Mouse (Mus musculus): ENCODE results near the gene Bmpr2.

The Bmpr2 gene

DNA sequence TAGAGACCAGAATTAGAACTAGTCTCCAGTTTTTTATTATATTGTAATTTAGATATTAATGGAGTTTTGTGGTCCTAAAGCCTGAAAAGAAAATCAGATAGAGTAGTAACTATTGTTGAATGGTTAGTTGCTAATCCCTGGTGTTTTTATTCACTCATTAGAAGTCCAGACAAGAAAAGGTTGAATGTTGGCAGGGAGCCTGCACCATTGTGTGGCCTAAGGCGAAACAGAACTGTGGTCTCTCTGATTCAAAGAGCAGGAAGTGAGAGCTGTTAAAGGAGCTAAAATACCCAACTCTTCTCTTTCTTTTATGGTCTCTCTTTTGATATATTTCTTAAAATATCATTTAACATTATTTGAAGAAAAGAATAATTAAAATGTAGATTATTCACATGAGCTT lies 32.1 kb downstream of the Bmpr2 start:
- no peak for ATAC-seq (ENCODE audit: low TSS enrichment)

DNA sequence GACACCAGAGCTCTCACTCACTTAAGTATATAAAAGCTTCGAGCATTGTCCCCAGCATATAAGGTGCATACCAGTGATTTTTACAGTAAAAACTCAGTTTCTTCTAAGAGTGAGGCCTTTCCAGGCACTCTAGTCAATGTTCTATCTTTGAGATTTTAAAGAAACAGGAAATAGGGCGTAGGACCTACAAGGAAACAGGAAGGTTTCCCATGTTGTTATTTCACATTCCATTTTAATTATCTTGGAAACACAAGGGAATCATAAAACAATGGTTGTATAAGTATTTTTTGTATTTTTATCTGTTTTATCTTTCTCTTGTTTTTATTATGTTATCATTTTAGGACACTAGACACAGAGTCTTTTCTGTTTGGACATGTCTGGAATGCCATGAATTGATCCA lies 34.7 kb downstream of the Bmpr2 start:
- ATAC-seq (ENCODE audit: low TSS enrichment) = no peak

DNA sequence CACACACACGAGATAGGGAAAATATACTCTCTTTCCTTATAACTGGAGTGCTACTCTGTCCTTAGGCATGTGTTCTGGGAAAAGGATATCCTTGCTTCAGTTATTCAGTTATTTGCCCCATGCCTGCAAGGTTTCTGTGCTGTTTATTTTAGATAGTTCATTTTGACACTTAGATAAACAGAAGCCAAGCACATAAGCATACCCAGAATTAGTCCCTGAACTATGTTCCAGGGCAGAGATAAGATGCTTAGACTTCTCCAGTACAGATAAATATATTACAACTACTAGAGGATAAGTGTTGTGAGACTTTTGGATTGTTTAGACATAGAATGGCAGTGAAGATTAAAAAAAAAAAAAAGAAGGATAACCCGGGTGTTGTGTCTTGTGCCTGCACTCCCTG lies 41.2 kb downstream of the Bmpr2 start:
- ATAC-seq (ENCODE audit: low TSS enrichment) = no peak

DNA sequence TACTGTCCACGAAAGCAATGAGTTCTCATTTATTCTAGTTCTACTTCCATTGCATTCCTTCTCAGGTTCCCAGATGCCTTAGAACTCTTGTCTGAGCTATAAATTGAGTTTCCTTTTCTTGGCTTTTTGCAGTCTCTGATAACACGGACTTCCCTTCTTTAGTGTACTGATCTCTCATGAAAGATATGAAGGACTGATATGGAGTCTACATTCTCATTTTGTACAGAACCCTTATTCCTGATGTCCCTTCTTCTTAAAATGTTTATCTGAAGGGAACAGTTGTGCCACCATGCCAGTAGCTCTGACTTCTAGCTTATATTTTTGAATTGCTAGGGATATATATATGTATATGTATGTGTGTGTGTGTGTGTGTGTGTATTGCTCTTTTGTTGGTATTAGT lies 46.7 kb downstream of the Bmpr2 start:
- ATAC-seq (ENCODE audit: low TSS enrichment) = no peak

GRCm38 (mm10) chr1:59812782-59813181 lies 49.6 kb downstream of the Bmpr2 start:
- no peak for ATAC-seq (ENCODE audit: low TSS enrichment)

GRCm38 (mm10) chr1:59825421-59825820 lies 62.2 kb downstream of the Bmpr2 start:
- ATAC-seq (ENCODE audit: low TSS enrichment) = no peak

GRCm38 (mm10) chr1:59826583-59826982 lies 63.4 kb downstream of the Bmpr2 start:
- ATAC-seq (ENCODE audit: low TSS enrichment) = peak; percentile 99

DNA sequence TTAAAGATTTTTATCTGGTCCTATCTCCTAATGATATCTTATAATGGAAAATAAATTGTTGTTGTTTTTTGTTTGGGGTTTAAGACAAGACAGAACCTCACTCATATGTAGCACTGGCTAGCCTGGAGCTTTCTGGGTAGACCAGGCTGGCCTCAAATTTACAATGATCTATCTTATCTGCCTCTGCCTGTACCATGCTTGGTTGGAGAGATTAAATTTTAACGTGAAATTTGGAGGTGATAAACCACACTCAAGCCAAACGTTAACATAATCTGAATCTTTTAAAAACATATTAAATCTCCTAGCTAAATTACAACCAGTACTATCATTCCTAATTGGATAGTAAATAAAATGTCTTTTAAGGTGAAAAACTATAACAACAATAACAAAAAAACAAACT lies 66.2 kb downstream of the Bmpr2 start:
- ATAC-seq (ENCODE audit: low TSS enrichment) = no peak

DNA sequence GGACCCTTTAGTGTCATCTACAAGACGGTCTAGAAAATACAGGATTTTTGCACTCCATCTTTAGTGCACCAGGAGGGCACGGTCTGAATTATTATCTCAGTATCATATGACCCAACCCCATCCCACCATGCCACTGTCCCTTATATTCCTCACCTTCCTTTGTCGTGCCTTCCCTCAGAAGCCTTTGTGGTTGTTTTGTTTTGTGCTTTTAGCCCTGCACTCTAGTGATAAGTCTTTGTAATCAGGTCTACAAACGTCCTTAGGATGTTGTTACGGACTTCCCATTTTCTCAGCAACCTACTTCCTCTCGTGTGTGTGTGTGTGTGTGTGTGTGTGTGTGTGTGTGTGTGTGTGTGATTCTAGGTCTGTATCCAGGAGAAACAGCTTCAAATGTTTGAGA lies 67.0 kb downstream of the Bmpr2 start:
- ATAC-seq (ENCODE audit: low TSS enrichment) = no peak

DNA sequence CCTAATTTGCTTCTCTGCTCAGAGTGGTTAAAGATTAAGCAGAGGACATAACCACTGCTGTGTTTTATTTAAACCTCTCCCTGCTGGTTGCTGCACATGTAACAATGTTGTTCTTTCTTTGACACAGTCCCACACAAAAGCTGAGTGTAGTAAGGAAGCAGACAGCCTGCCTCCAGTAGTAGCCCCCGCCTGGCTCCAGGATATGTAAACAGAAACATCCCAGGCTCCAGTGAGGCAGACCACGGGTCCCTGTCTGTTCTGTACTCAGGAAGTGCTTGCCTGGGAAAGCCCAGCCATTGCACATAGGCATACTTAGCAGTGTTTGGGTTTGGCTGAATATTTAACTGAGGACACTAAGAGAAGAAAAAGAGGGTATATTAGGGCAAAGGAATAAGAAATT lies 70.5 kb downstream of the Bmpr2 start:
- ATAC-seq (ENCODE audit: low TSS enrichment) = peak; percentile 91

GRCm38 (mm10) chr1:59848327-59848726 lies 85.1 kb downstream of the Bmpr2 start:
- ATAC-seq (ENCODE audit: low TSS enrichment) = peak; percentile 83

DNA sequence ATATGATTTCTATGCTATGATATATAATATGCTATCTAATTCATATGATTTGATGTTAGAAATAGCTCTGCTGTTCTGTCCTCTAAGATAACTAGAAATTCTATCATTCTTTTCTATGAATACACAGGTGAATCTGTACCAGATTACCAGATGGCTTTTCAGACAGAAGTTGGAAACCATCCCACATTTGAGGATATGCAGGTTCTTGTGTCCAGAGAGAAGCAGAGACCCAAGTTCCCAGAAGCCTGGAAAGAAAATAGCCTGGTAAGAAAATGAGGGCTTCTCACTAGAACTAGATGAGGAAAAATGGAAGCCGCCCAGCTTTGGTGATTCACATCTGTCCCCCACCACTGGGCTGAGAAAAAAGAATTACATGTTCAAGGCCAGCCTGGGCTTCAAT lies 95.8 kb downstream of the Bmpr2 start:
- ATAC-seq (ENCODE audit: low TSS enrichment) = no peak

DNA sequence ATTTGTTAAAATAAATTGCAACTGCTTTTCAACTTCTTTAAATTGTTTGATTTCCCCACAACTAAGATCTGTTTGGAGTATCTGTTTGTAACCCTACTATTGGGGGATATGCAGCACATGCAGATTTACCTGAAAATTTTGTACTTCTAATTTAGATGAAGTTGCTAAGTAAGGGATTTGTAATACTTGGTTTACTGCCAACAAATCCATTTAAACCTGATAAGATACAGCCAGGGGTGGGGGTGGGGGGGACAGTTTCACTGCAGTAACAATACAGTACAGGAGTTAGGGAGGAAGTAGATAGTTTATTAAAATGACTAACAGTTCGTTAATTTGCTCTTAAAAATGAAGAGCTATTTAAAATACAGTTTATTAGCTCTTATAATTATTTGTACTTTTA lies 98.9 kb downstream of the Bmpr2 start:
- no peak for ATAC-seq (ENCODE audit: low TSS enrichment)

- ATAC-seq (ENCODE audit: low TSS enrichment) = no peak
These were observed 104.8 kb downstream of the Bmpr2 start for GRCm38 (mm10) chr1:59868041-59868440.

DNA sequence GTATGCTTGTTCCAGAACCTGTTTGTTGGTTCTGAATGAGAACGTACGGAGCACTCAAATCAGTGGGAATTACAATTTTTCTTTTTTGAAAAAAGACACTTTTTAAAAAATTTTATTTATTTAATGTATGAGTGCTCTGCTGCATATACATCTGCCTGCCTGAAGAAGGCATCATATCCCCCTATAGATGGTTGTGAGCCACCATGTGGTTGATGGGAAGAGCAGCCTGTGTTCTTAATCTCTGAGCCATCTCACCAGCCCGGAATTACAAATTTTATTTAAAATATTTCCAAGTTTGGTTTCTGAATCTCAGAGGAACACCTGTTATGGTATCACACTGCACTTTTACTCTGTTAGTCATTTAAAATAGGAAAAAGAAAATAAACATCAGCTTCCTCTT lies 110.8 kb downstream of the Bmpr2 start:
- no peak for ATAC-seq (ENCODE audit: low TSS enrichment)

GRCm38 (mm10) chr1:59878098-59878497 lies 114.9 kb downstream of the Bmpr2 start:
- ATAC-seq (ENCODE audit: low TSS enrichment) = peak; percentile 83

- peak; percentile 44; the same call in 1 of the 2 replicates for ATAC-seq (ENCODE audit: low TSS enrichment)
These were observed 120.3 kb downstream of the Bmpr2 start for GRCm38 (mm10) chr1:59883349-59884134.

- peak; percentile 94 for ATAC-seq (ENCODE audit: low TSS enrichment)
These were observed 123.7 kb downstream of the Bmpr2 start for GRCm38 (mm10) chr1:59886899-59887298.

DNA sequence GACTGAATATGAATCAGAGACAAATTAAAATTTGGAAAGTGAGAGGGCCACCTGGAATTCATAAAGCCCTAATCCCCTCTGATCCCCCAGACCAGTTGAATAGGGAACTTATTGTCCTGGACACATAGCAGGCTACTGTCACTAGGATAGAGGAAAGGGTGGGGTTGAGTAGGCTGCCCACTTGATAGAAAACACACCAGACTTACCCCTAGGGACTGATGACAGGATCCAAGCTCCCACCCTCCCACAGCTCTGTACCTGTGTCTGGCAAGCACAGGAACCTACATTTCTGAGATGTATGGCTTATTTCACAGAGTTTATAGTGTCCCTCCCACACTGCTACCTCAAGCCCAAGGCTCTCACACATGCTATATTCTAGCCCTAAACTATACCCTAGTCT lies 124.8 kb downstream of the Bmpr2 start:
- no peak for ATAC-seq (ENCODE audit: low TSS enrichment)

DNA sequence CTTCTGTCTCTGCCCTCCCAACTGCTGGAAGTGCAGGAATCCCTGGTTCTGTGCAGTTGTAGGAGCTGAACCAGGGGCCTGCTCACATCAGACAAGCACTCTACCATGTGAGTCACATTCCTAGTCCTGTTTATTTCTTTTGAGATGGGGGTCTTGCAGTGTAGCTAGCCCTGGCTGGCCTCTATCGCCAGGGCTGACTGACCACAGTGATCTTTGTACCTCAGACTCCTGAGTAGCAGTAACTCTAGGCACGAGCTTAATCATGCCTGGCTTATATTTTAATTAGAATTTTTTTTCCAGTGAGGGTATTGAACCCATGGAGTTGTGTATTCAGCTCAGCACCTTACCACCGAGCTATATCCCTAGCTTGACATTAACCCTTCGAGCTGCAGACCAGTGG lies 128.0 kb downstream of the Bmpr2 start:
- no peak for ATAC-seq (ENCODE audit: low TSS enrichment)

- ATAC-seq (ENCODE audit: low TSS enrichment) = no peak
These were observed 129.6 kb downstream of the Bmpr2 start for GRCm38 (mm10) chr1:59892777-59893176.

DNA sequence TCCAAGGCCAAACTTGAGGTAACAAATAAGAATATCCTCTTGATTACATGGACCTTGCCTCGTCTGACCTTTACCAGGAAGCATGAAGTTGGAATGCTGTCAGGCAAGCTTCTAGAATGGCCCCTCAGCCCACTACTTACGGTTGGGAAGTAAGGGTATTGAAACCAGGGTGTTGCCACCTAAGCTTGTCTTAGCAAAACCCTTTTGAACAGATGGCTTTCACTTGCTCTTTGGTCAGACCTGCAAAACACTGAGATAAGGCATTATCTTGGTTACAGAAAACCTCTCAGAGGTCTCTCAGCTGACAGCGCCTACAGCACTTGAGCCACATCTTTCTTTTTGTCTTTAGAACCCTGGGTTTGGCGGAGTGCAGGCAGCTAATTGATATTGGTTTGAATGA lies 130.8 kb downstream of the Bmpr2 start:
- no peak for ATAC-seq (ENCODE audit: low TSS enrichment)

DNA sequence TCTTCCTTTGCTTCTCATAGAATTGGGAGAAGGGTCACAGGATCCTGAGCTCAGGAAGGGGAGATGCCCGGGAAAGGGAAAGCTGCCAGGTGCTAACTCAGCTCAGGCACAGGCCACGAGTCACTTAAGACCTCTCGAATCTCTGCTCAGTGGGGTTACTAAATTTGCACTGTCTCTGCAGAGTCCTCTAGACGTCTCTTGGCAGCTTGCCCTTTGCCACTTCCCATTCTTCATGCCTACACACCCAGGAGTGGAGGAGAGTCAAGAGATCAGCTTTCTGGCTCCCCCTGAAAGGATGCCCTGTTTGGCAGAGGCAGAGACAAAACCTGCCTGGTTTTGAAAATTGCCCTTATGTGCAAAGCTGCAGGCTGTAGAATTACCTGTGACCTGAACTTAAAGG lies 132.3 kb downstream of the Bmpr2 start:
- peak; percentile 34; the same call in 1 of the 2 replicates for ATAC-seq (ENCODE audit: low TSS enrichment)

DNA sequence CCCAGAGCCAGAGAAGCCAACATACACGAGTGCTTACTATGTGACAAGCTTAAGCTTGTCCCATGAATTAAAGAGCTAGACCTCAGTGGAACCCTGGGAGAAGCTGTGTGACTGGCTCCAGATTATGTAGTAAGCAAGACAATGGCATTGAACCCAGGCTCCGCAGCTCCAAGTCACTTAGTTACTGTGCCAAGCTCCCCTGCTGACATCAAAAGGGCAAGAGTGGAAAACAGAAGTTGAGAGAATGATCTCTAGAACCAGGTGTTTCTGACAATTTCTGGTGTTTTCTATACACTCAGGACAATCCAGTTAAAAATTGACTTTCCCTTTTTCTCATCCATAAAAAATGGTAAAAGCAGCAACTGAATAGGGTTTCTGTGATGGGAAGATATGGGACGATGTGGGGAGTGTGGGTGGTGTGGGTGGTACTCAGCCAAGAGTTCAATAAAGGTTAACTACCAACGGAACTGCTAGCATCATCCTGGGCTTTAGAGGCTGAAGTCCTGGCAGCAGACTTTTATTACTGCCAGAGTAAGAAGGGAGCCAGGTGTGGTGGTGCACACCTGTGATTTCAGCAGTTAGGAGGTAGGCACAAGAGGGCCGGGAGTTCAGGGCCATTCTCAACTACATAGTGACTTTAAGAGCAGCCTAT lies 134.1 kb downstream of the Bmpr2 start:
- ATAC-seq (ENCODE audit: low TSS enrichment) = no peak

Data from frontal cortex, adult (tissue).